Mouse (Mus musculus): ENCODE measurements around the gene C1qtnf4. TPM values are rescaled to one million over a fixed set of nuclear protein-coding genes. Genes with fewer than 3 reads are reported as not detected.

The C1qtnf4 gene
- total and polyA plus RNA-seq, 3 experiments: 1.6 to 13.8 (median 1.9) TPM

- DNase-seq: no peak
Measured at GRCm38 (mm10) chr2:90931829-90932228, 46.2 kb downstream of the C1qtnf4 start.

DNA sequence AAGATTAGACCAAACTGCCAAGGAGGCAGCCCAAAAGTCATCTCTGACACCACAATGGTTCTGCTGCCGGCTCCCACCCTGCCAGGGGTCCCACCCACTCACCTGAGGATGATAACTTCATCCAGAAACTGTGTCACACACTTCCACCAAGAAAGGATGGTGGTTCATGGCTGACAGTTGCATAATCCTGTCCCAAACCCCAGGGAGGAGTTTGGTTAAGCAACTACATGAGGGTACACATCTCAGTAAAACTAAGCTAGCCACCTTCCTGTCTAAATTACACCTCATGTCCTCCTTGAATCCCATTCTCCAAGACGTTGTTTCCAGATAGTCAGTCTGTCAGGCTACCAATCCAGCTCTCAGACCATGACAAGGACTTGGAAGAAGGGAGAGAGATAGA, 46.6 kb downstream of the C1qtnf4 start:
- DNase-seq: no peak

DNA sequence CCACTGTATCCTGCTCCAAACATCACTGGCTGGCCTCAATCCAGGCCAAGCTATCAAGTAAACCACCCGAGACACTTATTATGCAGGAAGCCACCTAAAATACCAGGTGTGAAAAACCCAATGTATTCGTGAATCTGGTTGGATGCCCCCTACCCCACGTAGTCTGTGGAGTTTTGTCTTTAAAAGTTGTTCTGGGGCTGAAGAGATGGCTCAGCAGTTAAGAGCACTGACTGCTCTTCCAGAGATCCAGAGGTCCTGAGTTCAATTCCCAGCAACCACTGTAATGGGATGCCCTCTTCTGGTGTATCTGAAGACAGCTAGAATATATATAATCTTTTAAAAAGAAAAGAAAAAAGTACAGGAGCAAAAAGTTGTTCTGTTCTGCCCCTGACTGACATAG, 52.7 kb downstream of the C1qtnf4 start:
- no peak for DNase-seq

DNA sequence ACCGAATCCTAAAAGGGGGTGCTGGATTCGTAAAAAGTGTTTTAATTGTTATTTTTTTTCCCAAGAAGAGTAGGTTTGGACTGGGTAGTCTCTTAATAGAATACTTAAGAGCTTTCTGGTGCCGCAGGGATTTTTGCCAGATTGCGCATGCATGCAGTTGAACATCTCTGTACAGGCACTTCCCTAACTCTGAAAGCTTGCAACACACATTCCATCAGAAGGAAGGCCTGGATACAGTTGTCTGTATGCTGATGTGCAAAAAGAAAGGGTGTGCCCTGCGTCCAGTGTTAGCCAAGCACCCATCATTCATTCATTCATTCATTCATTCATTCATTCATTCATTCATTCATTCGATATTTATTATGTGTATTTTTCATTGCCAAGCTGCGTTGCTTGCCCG, 54.1 kb downstream of the C1qtnf4 start:
- DNase-seq: no peak

Other genes with a start within 250 kb of the C1qtnf4 start
- gene Nup160, start 208.6 kb upstream of the C1qtnf4 start, total RNA-seq (2021): 10 to 100 TPM; 18.8 to 19.7 TPM
- 1.3 and 2.1 TPM in 2 replicates for gene Nup160, start 208.6 kb upstream of the C1qtnf4 start, polyA plus RNA-seq (2012; rRNA removed)
- 10 to 100 TPM; 36.1 to 52.2 TPM for gene Fnbp4, start 140.5 kb upstream of the C1qtnf4 start, total RNA-seq (2021)
- gene Fnbp4, start 140.5 kb upstream of the C1qtnf4 start, polyA plus RNA-seq (2012; rRNA removed): 22.8 and 27.0 TPM in 2 replicates
- 1 to 10 TPM; 1.1 to 1.3 TPM for gene Agbl2, start 103.1 kb upstream of the C1qtnf4 start, total RNA-seq (2021)
- 0.51 and 0.58 TPM in 2 replicates for gene Agbl2, start 103.1 kb upstream of the C1qtnf4 start, polyA plus RNA-seq (2012; rRNA removed)
- 100 to 1,000 TPM; 264 to 267 TPM for gene Mtch2, start 38.7 kb upstream of the C1qtnf4 start, total RNA-seq (2021)
- gene Mtch2, start 38.7 kb upstream of the C1qtnf4 start, polyA plus RNA-seq (2012; rRNA removed): 28.9 and 36.0 TPM in 2 replicates
- 10 to 100 TPM; 30.0 to 31.2 TPM for gene Kbtbd4, start 18.9 kb downstream of the C1qtnf4 start, total RNA-seq (2021)
- gene Kbtbd4, start 18.9 kb downstream of the C1qtnf4 start, polyA plus RNA-seq (2012; rRNA removed): 15.6 and 20.2 TPM in 2 replicates
- 100 to 1,000 TPM; 337 to 401 TPM for gene Ndufs3, start 19.0 kb downstream of the C1qtnf4 start, total RNA-seq (2021)
- 176 and 178 TPM in 2 replicates for gene Ndufs3, start 19.0 kb downstream of the C1qtnf4 start, polyA plus RNA-seq (2012; rRNA removed)
- 10 to 100 TPM; 82.8 to 88.4 TPM for gene Celf1, start 54.5 kb downstream of the C1qtnf4 start, total RNA-seq (2021)
- gene Celf1, start 54.5 kb downstream of the C1qtnf4 start, polyA plus RNA-seq (2012; rRNA removed): 19.8 and 24.2 TPM in 2 replicates
- gene Rapsn, start 149.8 kb downstream of the C1qtnf4 start, total RNA-seq (2021): 1 to 10 TPM in 1 of 2 experiments, under 1 TPM in 1; 0.72 to 3.1 TPM
- gene Rapsn, start 149.8 kb downstream of the C1qtnf4 start, polyA plus RNA-seq (2012; rRNA removed): 3.8 and 5.0 TPM in 2 replicates
- gene Psmc3, start 168.1 kb downstream of the C1qtnf4 start, total RNA-seq (2021): 100 to 1,000 TPM; 235 to 255 TPM
- 28.1 and 31.9 TPM in 2 replicates for gene Psmc3, start 168.1 kb downstream of the C1qtnf4 start, polyA plus RNA-seq (2012; rRNA removed)
- 10 to 100 TPM; 27.7 to 36.7 TPM for gene Slc39a13, start 184.6 kb downstream of the C1qtnf4 start, total RNA-seq (2021)
- gene Slc39a13, start 184.6 kb downstream of the C1qtnf4 start, polyA plus RNA-seq (2012; rRNA removed): 60.4 and 66.7 TPM in 2 replicates
- 1 to 10 TPM; 5.0 to 7.1 TPM for gene Spi1, start 196.5 kb downstream of the C1qtnf4 start, total RNA-seq (2021)
- gene Spi1, start 196.5 kb downstream of the C1qtnf4 start, polyA plus RNA-seq (2012; rRNA removed): 17.6 and 21.9 TPM in 2 replicates
- gene Mybpc3, start 232.3 kb downstream of the C1qtnf4 start, total RNA-seq (2021): under 1 TPM; 0.07 to 0.09 TPM
- gene Mybpc3, start 232.3 kb downstream of the C1qtnf4 start, polyA plus RNA-seq (2012; rRNA removed): not detected in 2 replicates